Mouse (Mus musculus): ENCODE results near the gene Tnni3.

DNA sequence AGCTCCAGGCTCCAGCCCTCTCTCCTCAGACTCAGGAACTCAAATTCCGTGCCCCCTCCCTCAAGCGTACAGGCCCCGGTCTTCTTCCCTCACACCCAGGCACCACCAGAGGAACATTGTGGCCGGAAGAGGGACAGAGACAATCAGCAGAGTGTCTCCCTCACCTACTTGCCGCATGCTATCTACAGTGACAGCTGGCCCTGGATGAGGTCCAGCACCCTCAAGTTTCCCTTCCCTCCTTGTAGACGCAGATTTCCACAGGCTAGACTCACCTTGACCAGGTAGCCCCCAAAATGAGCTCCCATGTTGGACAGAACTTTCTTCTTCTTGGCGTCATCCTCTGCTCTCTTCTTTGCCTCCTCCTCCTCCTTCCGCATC lies 15.3 kb downstream of the Tnni3 start:
- no peak for TF ChIP-seq CTCF (IDR thresholded peaks at IDR 0.05; ENCODE audit: borderline replicate concordance, control insufficient read depth, extremely low read depth, insufficient read depth, low read length, poor library complexity)
- no peak for TF ChIP-seq POLR2A (IDR thresholded peaks at IDR 0.05; ENCODE audit: control insufficient read depth, extremely low read depth, insufficient read depth, low read length, poor library complexity)

Measured in thymus, adult 2 months (tissue).